Mouse (Mus musculus): ENCODE measurements around the gene Hist2h2be. TPM values are rescaled to one million over a fixed set of nuclear protein-coding genes. Genes with fewer than 3 reads are reported as not detected.

The Hist2h2be gene
- polyA plus RNA-seq, 1 experiment from 2014 or later = 8.7 TPM

GRCm38 (mm10) chr3:96269511-96270474 lies 48.9 kb downstream of the Hist2h2be start, which contains the start of gene Hist2h2bb:
Gene Hist2h2bb (plus strand): TSS chr3:96269752.
- Histone ChIP-seq H3K9me3 (replicated peaks; ENCODE audit: low read length) (no peaks in the 10 kb centered on the region), H3K36me3 (ENCODE audit: insufficient read depth, low read length) (no peaks in the 10 kb centered on the region), H3K4me1 (replicated peaks; ENCODE audit: insufficient read depth, low read length) (peaks cover 6% of the 10 kb centered on the region), H3K27me3 (ENCODE audit: insufficient read depth, low read length) (no peaks in the 10 kb centered on the region), H3K4me3 (replicated peaks; ENCODE audit: low read depth, low read length) (peak within 1 kb of the TSS; percentile 54), H3K27ac (peak within 1 kb of the TSS; percentile 93), H3K4me2 (ENCODE audit: low read length) (peak within 1 kb of the TSS; percentile 85), H3K9ac (ENCODE audit: low read depth, low read length) (peak within 1 kb of the TSS; percentile 64)
- DNase-seq (ENCODE audit: low spot score) = peak; percentile 99
- ATAC-seq (replicated peaks; ENCODE audit: low FRiP score, low read depth) = peak; percentile 95
- TF ChIP-seq CTCF (IDR thresholded peaks at IDR 0.05; ENCODE audit: low read depth) = no peak
- under 1% methylated on average over 45 of the region's 45 CpGs for WGBS

Small RNA genes within 50 kb of the gene (microRNA-seq; reads per million reads assigned to microRNA genes)
- gene Gm44492 (not detected), gene Gm47311 (not detected), gene Gm47313 (not detected)

Other genes with a start within 250 kb of the Hist2h2be start
- 41.5 and 42.5 TPM in 2 replicates for gene Plekho1, start 225.1 kb upstream of the Hist2h2be start, polyA plus RNA-seq (2015; fragmentation: Nextera tagmentation; extraction: Ambion mirVana)
- 38.1 and 41.9 TPM in 2 replicates for gene Vps45, start 162.7 kb upstream of the Hist2h2be start, polyA plus RNA-seq (2015; fragmentation: Nextera tagmentation; extraction: Ambion mirVana)
- gene Otud7b, start 116.6 kb upstream of the Hist2h2be start, polyA plus RNA-seq (2015; fragmentation: Nextera tagmentation; extraction: Ambion mirVana) = 20.7 and 21.8 TPM in 2 replicates
- gene Mtmr11, start 59.1 kb upstream of the Hist2h2be start, polyA plus RNA-seq (2015; fragmentation: Nextera tagmentation; extraction: Ambion mirVana) = 27.1 and 35.0 TPM in 2 replicates
- 128 and 138 TPM in 2 replicates for gene Sf3b4, start 48.8 kb upstream of the Hist2h2be start, polyA plus RNA-seq (2015; fragmentation: Nextera tagmentation; extraction: Ambion mirVana)
- 9.4 and 12.2 TPM in 2 replicates for gene Sv2a, start 40.0 kb upstream of the Hist2h2be start, polyA plus RNA-seq (2015; fragmentation: Nextera tagmentation; extraction: Ambion mirVana)
- 66.4 and 70.5 TPM in 2 replicates for gene Bola1, start 1.4 kb upstream of the Hist2h2be start, polyA plus RNA-seq (2015; fragmentation: Nextera tagmentation; extraction: Ambion mirVana)
- gene Hist2h2ab, start 1.3 kb upstream of the Hist2h2be start, polyA plus RNA-seq (2015; fragmentation: Nextera tagmentation; extraction: Ambion mirVana) = not detected in 2 replicates
- gene Hist2h2ac, start 239 bp upstream of the Hist2h2be start, polyA plus RNA-seq (2015; fragmentation: Nextera tagmentation; extraction: Ambion mirVana) = 7.5 and 8.5 TPM in 2 replicates
- 2.1 and 2.3 TPM in 2 replicates for gene Hist2h3c2, start 18.0 kb downstream of the Hist2h2be start, polyA plus RNA-seq (2015; fragmentation: Nextera tagmentation; extraction: Ambion mirVana)
- 86.7 and 107 TPM in 2 replicates for gene Hist2h2aa2, start 19.2 kb downstream of the Hist2h2be start, polyA plus RNA-seq (2015; fragmentation: Nextera tagmentation; extraction: Ambion mirVana)
- gene Hist2h2aa1, start 24.4 kb downstream of the Hist2h2be start, polyA plus RNA-seq (2015; fragmentation: Nextera tagmentation; extraction: Ambion mirVana) = 30.9 and 33.5 TPM in 2 replicates
- 0.62 and 1.0 TPM in 2 replicates for gene Hist2h3c1, start 25.6 kb downstream of the Hist2h2be start, polyA plus RNA-seq (2015; fragmentation: Nextera tagmentation; extraction: Ambion mirVana)
- 9.6 and 9.9 TPM in 2 replicates for gene Hist2h4, start 42.2 kb downstream of the Hist2h2be start, polyA plus RNA-seq (2015; fragmentation: Nextera tagmentation; extraction: Ambion mirVana)
- gene Hist2h3b, start 47.5 kb downstream of the Hist2h2be start, polyA plus RNA-seq (2015; fragmentation: Nextera tagmentation; extraction: Ambion mirVana) = 34.6 and 36.5 TPM in 2 replicates
- 4.9 and 5.4 TPM in 2 replicates for gene Hist2h2bb, start 48.6 kb downstream of the Hist2h2be start, polyA plus RNA-seq (2015; fragmentation: Nextera tagmentation; extraction: Ambion mirVana)
- gene Fcgr1, start 72.8 kb downstream of the Hist2h2be start, polyA plus RNA-seq (2015; fragmentation: Nextera tagmentation; extraction: Ambion mirVana) = 2.0 and 2.5 TPM in 2 replicates
- gene BC107364, start 231.2 kb downstream of the Hist2h2be start, polyA plus RNA-seq (2015; fragmentation: Nextera tagmentation; extraction: Ambion mirVana) = 0.40 and 0.51 TPM in 2 replicates

All from kidney, postnatal 0 days (tissue).